Mouse (Mus musculus) erythroblast, embryonic 14.5 days (primary cell): ENCODE data around the gene Cul7.

ENCODE experiments used
- GATA1 ChIP-seq: IDR thresholded peaks from 2 replicates; pipeline ENCODE4 v1.6.1; 2012; ENCODE audit warnings: low read length, inconsistent platforms, mixed read lengths
- TAL1 ChIP-seq: IDR thresholded peaks from 3 replicates; pipeline ENCODE4 v1.6.1; 2012; ENCODE audit warnings: low read length, inconsistent platforms, mixed read lengths

DNA sequence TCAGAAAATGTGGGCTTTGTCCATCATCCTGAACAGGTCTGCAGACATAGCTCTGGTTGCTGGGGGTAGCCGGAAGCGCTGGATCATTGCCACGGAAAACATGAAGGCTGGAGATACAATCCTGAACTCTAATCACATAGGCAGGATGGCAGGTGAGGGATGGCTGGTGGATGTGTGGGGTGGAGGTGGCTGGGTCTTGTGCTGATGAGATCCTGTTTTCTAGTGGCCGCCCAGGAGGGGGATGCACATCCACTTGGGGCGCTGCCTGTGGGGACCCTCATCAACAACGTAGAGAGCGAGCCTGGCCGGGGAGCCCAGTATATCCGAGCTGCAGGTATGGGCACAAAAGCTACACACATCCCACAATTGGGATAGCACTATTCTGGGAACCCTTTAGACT is 1.7 kb upstream of the Cul7 start:
- TF ChIP-seq TAL1, result no peak
- no peak for TF ChIP-seq GATA1
